Mouse (Mus musculus) MEL (cell line): ENCODE measurements around the gene Pde6d.

ENCODE experiments used
- BHLHE40 ChIP-seq: IDR thresholded peaks from 2 replicates; pipeline ENCODE4 v1.6.1; 2012; ENCODE audit warnings: low read depth, mild to moderate bottlenecking, inconsistent platforms, low read length, improper control_type of control experiment, borderline replicate concordance
- CTCF ChIP-seq, 3 experiments: IDR thresholded peaks in 2 of 3; conservative IDR thresholded peaks in 1 of 3; 2 replicates each; pipeline ENCODE4 v1.5.1; 2011 to 2012; ENCODE audit warnings: low read length in 3 of 3, low read depth in 2 of 3, mild to moderate bottlenecking in 2 of 3, improper control_type of control experiment in 1 of 3, inconsistent platforms in 1 of 3, mixed read lengths in 1 of 3, moderate library complexity in 1 of 3; ENCODE audit not compliant: control insufficient read depth in 1 of 3, insufficient read depth in 1 of 3, poor library complexity in 1 of 3, severe bottlenecking in 1 of 3
- EP300 ChIP-seq, 2 experiments: IDR thresholded peaks; 2 replicates each; pipeline ENCODE4 v1.6.1; 2011; ENCODE audit warnings: improper control_type of control experiment in 2 of 2, low read length in 2 of 2, low read depth in 1 of 2, mild to moderate bottlenecking in 1 of 2
- ETS1 ChIP-seq: IDR thresholded peaks from 2 replicates; pipeline ENCODE4 v1.6.1; 2012; ENCODE audit warnings: low read depth, mild to moderate bottlenecking, inconsistent platforms, low read length, improper control_type of control experiment, moderate library complexity
- GATA1 ChIP-seq: IDR thresholded peaks from 2 replicates; pipeline ENCODE4 v1.6.1; 2011; ENCODE audit warnings: low read depth, low read length, improper control_type of control experiment
- NELFE ChIP-seq: IDR thresholded peaks from 2 replicates; pipeline ENCODE4 v1.6.1; 2011; ENCODE audit warnings: low read depth, low read length, improper control_type of control experiment
- POLR2A ChIP-seq, 2 experiments: IDR thresholded peaks; 2 replicates each; pipeline ENCODE4 v1.6.1; 2011 to 2012; ENCODE audit warnings: low read length in 2 of 2, mild to moderate bottlenecking in 2 of 2, control low read depth in 1 of 2, improper control_type of control experiment in 1 of 2, low read depth in 1 of 2, moderate library complexity in 1 of 2; ENCODE audit not compliant: control insufficient read depth in 1 of 2, insufficient read depth in 1 of 2, poor library complexity in 1 of 2
- POLR2AphosphoS5 ChIP-seq: IDR thresholded peaks from 2 replicates; pipeline ENCODE4 v1.6.1; 2012; ENCODE audit warnings: low read depth, borderline replicate concordance, mild to moderate bottlenecking, inconsistent platforms, low read length, moderate library complexity, mixed read lengths
- SMC3 ChIP-seq: IDR thresholded peaks from 2 replicates; pipeline ENCODE4 v1.6.1; 2011; ENCODE audit warnings: low read depth, low read length, improper control_type of control experiment
- TBP ChIP-seq: IDR thresholded peaks from 2 replicates; pipeline ENCODE4 v1.8.0; 2011; ENCODE audit warnings: low read depth, low read length, improper control_type of control experiment
- ZMIZ1 ChIP-seq: IDR thresholded peaks from 2 replicates; pipeline ENCODE4 v1.6.1; 2012; ENCODE audit warnings: low read depth, mild to moderate bottlenecking, inconsistent platforms, low read length, improper control_type of control experiment, moderate library complexity
- ZNF384 ChIP-seq: IDR thresholded peaks from 2 replicates; pipeline ENCODE4 v1.6.1; 2012; ENCODE audit warnings: low read depth, mild to moderate bottlenecking, inconsistent platforms, low read length, improper control_type of control experiment

DNA sequence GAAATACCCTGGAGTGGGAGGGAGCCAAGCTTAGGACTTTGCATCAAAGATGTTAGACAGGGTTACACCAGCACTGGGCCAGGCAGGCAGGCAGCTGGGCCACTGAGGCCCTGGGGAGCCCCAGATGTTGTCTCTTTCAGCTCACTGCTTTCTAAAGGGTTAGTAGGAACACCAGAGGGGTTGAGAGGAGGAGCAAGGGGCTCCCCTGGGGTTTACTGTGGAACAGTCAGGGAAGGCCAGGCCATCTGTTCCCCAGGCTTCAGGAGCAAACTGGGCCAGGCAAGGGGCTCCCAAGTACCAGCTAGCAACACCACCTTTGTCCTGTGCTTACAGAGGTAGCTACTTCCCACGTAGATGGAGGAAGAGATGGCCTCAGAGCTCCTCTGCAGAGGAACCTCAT is 83.8 kb downstream of the Pde6d start:
- no peak for TF ChIP-seq SMC3
- no peak for TF ChIP-seq GATA1
- TF ChIP-seq ZMIZ1 = no peak
- TF ChIP-seq BHLHE40 = no peak
- TF ChIP-seq POLR2A (IDR thresholded peaks at IDR 0.05; ENCODE audit: control insufficient read depth in 1 of 2, insufficient read depth in 1 of 2, low read depth in 1 of 2, low read length in 2 of 2, poor library complexity in 1 of 2) = no peak
- TF ChIP-seq ETS1 = no peak
- no peak for TF ChIP-seq CTCF (IDR thresholded peaks at IDR 0.05 in 2 of 3, conservative IDR thresholded peaks at IDR 0.05 in 1 of 3; ENCODE audit: control insufficient read depth in 1 of 3, insufficient read depth in 1 of 3, low read depth in 2 of 3, low read length in 3 of 3, poor library complexity in 1 of 3, severe bottlenecking in 1 of 3)
- TF ChIP-seq POLR2AphosphoS5 = no peak
- no peak for TF ChIP-seq EP300 (IDR thresholded peaks at IDR 0.05; ENCODE audit: low read depth in 1 of 2, low read length in 2 of 2)
- TF ChIP-seq NELFE = no peak
- TF ChIP-seq TBP = no peak
- no peak for TF ChIP-seq ZNF384
